Mouse (Mus musculus) E14TG2a.4 (cell line): ENCODE results near the gene Mllt6.

Source experiments
- CTCF ChIP-seq: conservative IDR thresholded peaks from 2 replicates; pipeline ENCODE4 v1.5.1; 2014; ENCODE audit warnings: low read length
- NANOG ChIP-seq: IDR thresholded peaks from 2 replicates; pipeline ENCODE4 v1.6.1; 2014; ENCODE audit warnings: borderline replicate concordance, low read length, mixed read lengths
- POU5F1 ChIP-seq: IDR thresholded peaks from 2 replicates; pipeline ENCODE4 v1.6.1; 2014; ENCODE audit warnings: low read length, borderline replicate concordance

- TF ChIP-seq CTCF (no peak), POU5F1 (no peak), NANOG (no peak)
Observed at GRCm38 (mm10) chr11:97659990-97660714, 3.1 kb upstream of the Mllt6 start.
